Mouse (Mus musculus) stomach, postnatal 0 days (tissue): ENCODE results near the gene Sdk2.

Experiments
- CTCF ChIP-seq: IDR thresholded peaks from 2 replicates; pipeline ENCODE4 v1.5.1; 2016; ENCODE audit warnings: antibody characterized with exemption, low read depth, mild to moderate bottlenecking, moderate library complexity
- EP300 ChIP-seq: optimal IDR thresholded peaks from 2 replicates; pipeline ENCODE3; 2016; ENCODE audit warnings: antibody characterized with exemption

DNA sequence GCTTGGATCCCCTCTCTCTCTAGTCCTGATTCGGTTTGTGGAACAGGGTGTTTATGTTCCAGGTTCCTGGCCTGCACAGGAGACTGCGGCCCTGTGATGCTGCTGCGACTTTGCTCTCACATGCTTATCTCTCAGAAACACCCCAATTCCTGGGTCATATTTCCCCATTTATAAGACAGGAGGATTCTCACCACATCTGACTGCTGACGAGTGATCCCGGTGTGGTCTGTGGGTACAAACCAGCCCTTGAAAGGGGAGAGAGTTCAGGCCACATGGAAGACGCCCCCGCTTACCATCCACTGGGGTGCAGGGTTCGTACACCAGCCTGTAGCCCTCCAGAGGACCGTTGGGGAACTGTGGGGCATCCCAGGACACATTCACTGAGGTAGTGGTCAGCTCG, 260.9 kb downstream of the Sdk2 start:
- peak; percentile 33; the same call in 1 of the 2 replicates for TF ChIP-seq CTCF
- no peak for TF ChIP-seq EP300
